Mouse (Mus musculus) cortical plate, adult 2 months (tissue): ENCODE data around the gene Acan. TPM values are rescaled to one million over a fixed set of nuclear protein-coding genes. Genes with fewer than 3 reads are reported as not detected.

ENCODE experiments used
- H3K27ac ChIP-seq: fragments of 200-500 bp; 2 replicates; pipeline ENCODE4 v1.5.1; 2012; ENCODE audit warnings: low read length, control low read depth, inconsistent platforms; ENCODE audit not compliant: insufficient read depth
- H3K4me1 ChIP-seq: fragments of 200-500 bp; 2 replicates; pipeline ENCODE4 v1.6.1; 2011; ENCODE audit warnings: low read length; ENCODE audit not compliant: control insufficient read depth, insufficient read depth
- H3K4me3 ChIP-seq: fragments of 200-500 bp; 2 replicates; pipeline ENCODE4 v1.5.1; 2011; ENCODE audit warnings: mild to moderate bottlenecking, low read length, control low read depth; ENCODE audit not compliant: insufficient read depth
- CTCF ChIP-seq: fragments of 200-500 bp; IDR thresholded peaks from 2 replicates; pipeline ENCODE4 v1.5.1; 2011; ENCODE audit warnings: mild to moderate bottlenecking, control low read depth, low read length; ENCODE audit not compliant: insufficient read depth; ENCODE audit errors: extremely low read depth
- POLR2A ChIP-seq: fragments of 200-500 bp; IDR thresholded peaks from 2 replicates; pipeline ENCODE4 v1.6.1; 2011; ENCODE audit warnings: mild to moderate bottlenecking, low read length, control low read depth; ENCODE audit not compliant: insufficient read depth; ENCODE audit errors: extremely low read depth
- polyA plus RNA-seq: library from polyadenylated mRNA; depleted of rRNA; stranded (reverse); fragments of >200 nt; gene quantifications from 2 replicates; pipeline ENCODE4 v1.2.3, GENCODE M21; 2012

Acan gene
- polyA plus RNA-seq, 1 experiment: 1.8 TPM

DNA sequence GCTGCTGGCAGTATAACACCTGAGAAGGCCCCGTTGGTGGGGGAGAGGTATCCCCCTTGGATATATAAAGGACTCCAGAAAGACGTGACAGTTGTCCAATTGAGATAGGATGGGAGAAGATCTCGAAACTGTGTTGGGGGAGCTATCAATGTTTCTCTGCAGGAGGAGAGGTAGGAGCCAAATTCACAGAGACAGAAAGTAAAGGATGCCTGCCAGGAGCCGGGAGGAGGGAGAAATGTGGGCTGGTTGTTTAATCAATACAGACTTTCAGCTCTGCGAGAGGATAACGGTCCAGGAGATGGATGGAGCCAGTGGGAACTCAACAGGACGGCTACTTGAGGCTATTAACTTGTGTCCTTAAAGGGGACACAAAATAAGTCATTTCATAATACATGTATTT is 14.2 kb downstream of the Acan start:
- TF ChIP-seq CTCF (no peak), POLR2A (no peak)
- Histone ChIP-seq H3K27ac (no peak overlapping the region), H3K4me1 (no peaks in the 10 kb centered on the region), H3K4me3 (no peak overlapping the region)

DNA sequence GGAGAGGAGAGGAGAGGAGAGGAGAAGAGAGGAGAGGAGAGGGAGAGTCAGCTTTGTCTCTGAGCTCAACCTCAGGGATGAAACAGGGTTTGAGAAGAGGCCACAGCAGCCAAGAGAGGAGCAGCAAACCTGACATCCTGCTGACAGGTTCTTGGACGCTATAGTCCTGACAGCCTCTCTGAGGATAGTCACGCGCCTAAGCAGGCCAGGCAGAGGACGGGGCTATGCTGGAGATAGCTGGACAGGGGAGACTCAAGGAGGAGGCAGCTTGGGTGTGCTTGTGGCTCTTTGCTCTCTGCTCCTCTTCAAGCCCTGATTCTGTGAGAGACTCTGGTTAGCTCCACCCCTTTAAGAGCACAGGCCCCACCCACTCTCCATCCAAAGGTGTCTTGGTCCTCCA is 14.9 kb downstream of the Acan start:
- Histone ChIP-seq H3K4me3 (no peak overlapping the region), H3K27ac (no peak overlapping the region), H3K4me1 (no peaks in the 10 kb centered on the region)
- no peak for TF ChIP-seq POLR2A
- no peak for TF ChIP-seq CTCF

DNA sequence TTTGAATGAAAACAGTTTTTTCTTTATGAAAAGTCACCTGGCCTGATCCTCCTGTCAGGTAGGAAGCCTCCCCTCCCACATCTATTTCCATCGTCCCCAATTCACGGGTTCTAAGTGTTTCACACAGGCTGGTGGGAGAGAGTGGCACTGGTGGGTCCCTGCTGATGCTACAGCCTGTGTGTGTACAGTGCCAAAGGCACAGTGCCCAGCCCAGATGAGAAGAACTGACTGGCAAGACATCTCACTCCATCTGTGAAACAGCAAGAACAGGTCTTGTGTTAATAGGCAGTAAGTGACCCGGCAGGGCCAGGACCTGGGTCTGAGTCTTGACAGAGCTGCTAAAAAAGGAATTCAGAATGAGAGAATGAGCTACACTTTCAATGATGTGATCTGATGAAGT is 25.9 kb downstream of the Acan start:
- no peak for TF ChIP-seq CTCF
- TF ChIP-seq POLR2A: no peak
- no peak overlapping the region for H3K27ac ChIP-seq
- no peak overlapping the region for H3K4me3 ChIP-seq
- H3K4me1 ChIP-seq: no peaks in the 10 kb centered on the region

DNA sequence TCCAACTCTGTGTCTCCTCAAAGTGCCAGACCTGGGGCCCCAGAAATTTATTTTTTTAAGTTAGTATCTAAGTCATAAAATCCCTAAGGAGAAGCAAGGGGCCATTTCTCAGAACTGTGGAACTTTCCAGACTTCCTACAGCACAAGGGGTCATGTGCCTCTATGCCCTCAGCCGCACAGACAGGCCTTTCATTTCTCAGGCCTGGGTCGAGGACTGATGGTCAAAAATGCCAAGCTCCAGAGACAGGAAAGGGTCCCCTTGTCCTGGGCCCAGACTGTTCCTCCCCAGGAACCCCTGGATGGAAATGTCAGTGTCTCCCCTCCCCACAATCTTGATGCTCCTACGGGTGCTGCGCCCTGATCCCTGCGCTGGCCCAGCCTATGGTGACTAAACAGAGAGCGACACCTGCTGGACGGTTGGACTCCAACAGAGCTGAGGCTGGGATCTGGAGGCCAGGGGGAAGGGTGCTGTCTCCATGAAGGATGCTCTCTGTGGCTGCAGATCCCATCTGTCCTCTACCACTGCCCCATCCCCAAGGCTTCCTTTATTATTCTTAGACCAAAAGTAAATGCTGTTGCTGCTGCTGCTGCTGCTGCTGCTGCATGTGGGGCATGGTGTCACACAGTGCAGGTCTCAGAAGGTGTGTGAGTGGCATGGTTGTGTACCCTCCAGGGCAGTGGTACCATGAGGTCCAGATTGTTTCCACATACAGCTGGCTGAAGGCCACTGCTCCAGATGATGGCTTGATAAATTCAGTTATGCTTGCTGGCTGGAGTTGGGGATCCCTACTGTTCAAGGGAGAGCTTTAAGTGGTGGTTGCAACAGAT is 27.5 kb downstream of the Acan start:
- H3K4me1 ChIP-seq: no peaks in the 10 kb centered on the region
- H3K27ac ChIP-seq: no peak overlapping the region
- TF ChIP-seq POLR2A (no peak), CTCF (peak; percentile 90)
- no peak overlapping the region for H3K4me3 ChIP-seq

DNA sequence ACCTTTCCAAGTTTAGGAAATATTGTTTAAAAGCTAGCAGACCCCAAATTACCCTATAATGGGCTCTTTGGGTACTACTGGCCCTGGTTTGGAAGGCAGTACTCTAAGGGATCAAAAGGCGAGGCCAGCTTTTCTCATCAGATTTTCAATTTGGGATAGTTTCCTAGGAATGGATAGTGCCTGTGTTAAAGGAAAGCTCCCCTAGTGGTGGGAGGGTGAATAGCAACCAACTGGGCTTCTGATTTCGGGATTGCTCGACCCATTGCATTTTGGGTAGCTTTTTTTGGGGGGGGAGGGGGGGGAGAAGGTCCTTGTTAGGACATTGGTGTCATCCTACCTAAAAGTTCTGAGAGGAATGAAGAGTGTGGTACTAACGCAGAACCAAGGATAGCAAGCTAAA is 35.8 kb downstream of the Acan start:
- Histone ChIP-seq H3K4me1 (no peaks in the 10 kb centered on the region), H3K27ac (no peak overlapping the region), H3K4me3 (no peak overlapping the region)
- TF ChIP-seq CTCF (no peak), POLR2A (no peak)

DNA sequence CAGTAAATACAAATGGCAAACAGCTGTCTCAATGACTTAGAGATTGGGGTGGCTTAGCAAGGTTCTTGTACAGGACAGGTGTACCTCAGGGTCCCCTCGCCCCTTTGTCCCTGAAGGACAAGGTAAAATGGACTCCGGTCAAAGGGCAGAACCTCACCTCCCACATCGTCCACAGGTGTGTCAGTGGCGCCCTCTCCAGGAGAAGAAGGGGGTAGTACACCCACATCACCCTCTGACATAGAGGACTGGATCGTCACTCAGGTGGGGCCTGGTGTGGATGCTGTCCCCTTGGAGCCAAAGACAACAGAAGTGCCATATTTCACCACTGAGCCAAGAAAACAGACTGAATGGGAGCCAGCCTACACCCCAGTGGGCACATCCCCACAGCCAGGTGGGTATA is 43.2 kb downstream of the Acan start:
- TF ChIP-seq CTCF: no peak
- no peak for TF ChIP-seq POLR2A
- Histone ChIP-seq H3K27ac (no peak overlapping the region), H3K4me3 (no peak overlapping the region), H3K4me1 (no peaks in the 10 kb centered on the region)

DNA sequence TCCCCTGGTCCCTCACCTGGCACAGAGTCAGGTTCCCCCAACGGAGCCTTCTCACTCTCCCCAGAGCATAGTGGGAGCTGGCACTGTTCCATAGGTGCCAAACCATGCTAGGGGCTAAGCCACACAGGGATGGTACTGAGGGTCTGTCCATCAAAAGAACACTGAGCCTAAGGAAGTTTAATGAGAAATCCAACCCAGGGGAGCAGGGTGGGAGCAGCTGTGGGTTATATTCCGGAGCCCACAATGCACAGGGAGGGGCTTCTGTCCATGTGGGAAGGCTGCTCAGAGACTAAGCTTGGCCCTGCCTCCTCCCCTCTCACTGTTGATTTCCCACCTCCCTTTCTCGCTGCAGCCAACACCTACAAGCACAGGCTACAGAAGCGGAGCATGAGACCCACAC is 60.6 kb downstream of the Acan start:
- no peaks in the 10 kb centered on the region for H3K4me1 ChIP-seq
- TF ChIP-seq CTCF (no peak), POLR2A (no peak)
- H3K4me3 ChIP-seq: no peak overlapping the region
- H3K27ac ChIP-seq: no peak overlapping the region

DNA sequence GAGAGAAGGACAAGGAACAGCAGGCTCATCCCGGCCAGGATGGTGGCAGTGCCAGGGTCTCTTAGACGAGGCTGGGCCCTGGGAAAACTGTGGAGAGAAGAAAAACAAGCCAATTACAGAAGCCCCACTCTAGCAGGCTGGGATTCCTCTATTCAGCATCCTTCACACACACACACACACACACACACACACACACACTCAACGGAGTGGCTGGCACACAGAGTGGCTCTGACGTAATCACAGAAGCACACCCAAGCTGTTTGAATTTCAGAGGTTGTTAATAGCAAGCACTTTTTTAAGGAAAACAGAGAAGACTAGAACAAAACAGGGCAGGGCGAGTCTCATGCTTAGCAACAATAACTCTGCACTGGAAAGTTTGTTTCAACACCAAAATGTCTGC is 70.2 kb downstream of the Acan start:
- Histone ChIP-seq H3K27ac (no peak overlapping the region), H3K4me3 (no peak overlapping the region), H3K4me1 (no peaks in the 10 kb centered on the region)
- TF ChIP-seq POLR2A (no peak), CTCF (no peak)

DNA sequence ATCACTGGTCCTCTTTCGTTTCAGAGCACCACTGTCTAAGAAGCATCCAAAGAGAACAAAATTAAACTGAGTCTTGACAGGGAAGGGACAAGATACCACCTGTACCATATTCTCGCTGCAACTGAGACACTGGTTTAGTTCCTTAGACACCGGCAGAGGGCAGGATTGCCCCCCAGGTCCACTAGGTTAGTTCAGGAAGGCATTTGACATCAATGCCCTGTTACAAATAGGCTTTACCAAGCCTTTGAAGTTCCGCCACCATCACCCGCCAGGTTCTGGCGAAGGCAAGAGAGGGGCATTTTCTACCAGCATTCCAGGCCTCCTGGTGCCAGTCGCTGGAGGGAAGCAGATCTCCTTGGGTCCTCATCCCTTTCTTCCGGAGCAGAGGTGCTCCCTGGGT is 76.6 kb downstream of the Acan start:
- no peak overlapping the region for H3K4me3 ChIP-seq
- H3K4me1 ChIP-seq: no peaks in the 10 kb centered on the region
- no peak overlapping the region for H3K27ac ChIP-seq
- TF ChIP-seq POLR2A (no peak), CTCF (peak; percentile 27; the same call in 1 of the 2 replicates)

DNA sequence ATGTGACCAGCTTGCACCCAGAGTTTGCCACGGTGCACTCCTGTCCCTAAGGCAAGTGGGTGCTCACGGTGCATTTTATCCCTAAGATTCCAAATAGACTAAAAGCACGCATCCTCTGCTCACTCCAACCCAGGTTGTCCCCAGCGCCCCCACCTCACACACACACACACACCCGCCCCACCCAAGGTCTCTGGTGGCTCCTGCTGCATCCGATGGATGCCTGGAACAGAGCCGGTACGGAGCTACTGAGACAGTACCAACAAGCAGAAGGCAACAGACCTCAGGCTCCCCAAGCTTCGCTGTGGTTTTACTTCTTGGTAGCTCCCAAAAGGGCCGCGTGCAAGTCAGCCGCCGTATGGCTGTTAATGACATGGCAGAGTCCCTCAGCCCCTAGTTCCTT is 77.1 kb downstream of the Acan start:
- H3K27ac ChIP-seq: no peak overlapping the region
- H3K4me3 ChIP-seq: no peak overlapping the region
- no peaks in the 10 kb centered on the region for H3K4me1 ChIP-seq
- TF ChIP-seq CTCF (no peak), POLR2A (no peak)
